Mouse (Mus musculus): ENCODE results near the gene Strap.

Strap gene

DNA sequence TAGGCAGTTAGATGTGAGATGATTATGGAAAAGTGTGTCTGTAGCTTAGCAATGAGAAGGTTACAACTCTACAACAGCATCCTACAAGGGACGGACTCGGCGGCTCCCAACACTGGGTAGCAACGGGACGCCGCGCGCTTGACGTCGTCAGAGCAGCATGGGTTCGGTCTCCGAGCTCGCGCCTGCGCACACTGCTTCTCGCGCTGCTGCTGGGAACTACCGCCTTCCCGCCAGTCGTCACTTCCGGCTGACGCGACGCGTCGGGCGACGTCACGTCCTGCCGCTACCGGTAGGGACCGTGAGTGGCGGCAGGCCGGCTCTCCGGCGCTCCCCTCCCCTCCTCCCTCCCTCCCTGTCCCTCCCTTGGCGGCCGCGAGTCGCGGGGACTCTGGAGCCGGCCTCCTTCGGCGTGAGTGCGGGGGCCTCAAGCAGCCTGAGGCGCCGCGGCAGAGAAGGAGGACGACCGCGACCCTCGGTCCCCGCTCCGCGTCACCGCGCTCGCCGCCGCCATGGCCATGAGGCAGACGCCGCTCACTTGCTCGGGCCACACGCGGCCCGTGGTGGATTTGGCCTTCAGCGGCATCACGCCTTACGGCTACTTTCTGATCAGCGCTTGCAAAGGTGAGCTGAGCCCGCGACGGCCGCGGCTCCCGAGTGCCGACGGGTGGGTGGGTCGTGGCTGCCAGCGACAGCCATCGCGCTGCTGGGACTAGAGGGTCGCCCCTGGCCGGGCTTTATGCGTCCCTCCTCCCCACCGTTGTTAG is at the start of gene Strap:
Gene Strap, plus strand, starts transcription at position 233 of the 764 bp plus-strand sequence.
- no peak for TF ChIP-seq GATA4 (IDR thresholded peaks at IDR 0.05; ENCODE audit: insufficient replicate concordance, low read length)

- TF ChIP-seq GATA4 (IDR thresholded peaks at IDR 0.05; ENCODE audit: insufficient replicate concordance, low read length): no peak
Measured at GRCm38 (mm10) chr6:137687667-137688066, 47.2 kb upstream of the Strap start.

DNA sequence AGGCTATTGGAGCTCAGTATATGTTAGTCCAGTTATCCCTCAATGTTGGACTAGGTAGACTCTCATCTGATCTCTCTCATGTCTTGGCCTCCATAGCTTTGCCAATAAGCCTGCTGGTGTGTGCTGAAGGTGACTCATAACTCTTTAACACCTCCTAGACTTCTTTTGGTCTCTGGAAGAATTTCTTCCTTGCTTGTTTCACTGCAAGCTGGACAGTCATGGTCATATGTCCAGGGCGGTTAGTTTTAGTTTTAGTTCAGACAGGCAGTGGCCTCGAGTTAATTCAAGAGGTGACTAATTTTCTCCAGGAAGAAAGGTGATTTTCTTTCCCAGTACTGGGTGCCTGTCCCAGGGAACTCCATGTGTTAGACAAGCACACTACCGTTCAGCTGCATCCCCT is 46.8 kb upstream of the Strap start:
- no peak for TF ChIP-seq GATA4 (IDR thresholded peaks at IDR 0.05; ENCODE audit: insufficient replicate concordance, low read length)

GRCm38 (mm10) chr6:137688506-137689105 is 46.3 kb upstream of the Strap start:
- TF ChIP-seq GATA4 (IDR thresholded peaks at IDR 0.05; ENCODE audit: insufficient replicate concordance, low read length): no peak

DNA sequence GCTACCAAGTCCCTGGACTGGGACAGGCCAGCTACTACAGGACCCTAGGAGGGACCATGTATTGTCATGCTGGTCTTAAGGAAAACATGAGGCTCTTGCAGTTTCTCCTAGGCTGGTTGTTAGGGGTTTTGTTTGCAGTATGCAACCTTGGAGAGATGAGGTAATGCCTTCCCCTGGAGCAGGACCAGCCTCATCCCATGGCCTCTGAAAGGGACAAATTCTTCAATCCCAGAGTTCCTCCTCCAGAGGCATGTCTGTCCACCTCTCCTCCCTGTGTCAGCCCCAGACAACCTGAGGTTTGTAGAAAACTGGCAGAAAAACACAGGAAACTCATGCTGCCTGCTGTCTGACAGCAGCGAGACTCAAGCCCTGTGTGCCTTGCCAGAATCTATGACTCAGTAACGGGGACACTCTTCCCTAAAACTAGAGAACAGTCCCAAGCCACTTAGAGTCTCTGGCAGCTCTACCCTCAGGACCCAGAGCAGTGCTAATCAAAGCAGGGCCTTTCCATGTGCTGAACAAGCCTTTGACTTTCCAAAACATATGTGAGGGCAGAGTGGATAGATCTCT is 44.2 kb upstream of the Strap start:
- TF ChIP-seq GATA4 (IDR thresholded peaks at IDR 0.05; ENCODE audit: insufficient replicate concordance, low read length): no peak

DNA sequence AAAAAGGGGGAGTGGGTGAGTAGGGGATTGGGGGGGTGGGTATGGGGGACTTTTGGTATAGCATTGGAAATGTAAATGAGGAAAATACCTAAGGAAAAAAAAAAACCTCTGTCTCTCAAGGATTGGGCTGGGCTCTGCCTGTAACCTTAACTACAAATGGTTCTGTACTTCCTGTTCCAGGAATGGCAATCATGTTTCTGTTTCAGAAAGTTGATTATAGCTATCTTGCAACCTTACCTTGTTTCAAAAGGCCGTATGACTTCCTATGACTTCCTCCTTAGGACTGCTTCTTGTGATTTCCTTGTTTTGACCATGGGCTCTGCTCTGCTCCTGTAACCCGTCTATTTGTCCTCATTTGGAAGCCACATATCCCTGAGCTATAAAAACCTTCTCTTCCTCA is 40.6 kb upstream of the Strap start:
- no peak for TF ChIP-seq GATA4 (IDR thresholded peaks at IDR 0.05; ENCODE audit: insufficient replicate concordance, low read length)

GRCm38 (mm10) chr6:137695046-137695445 is 39.8 kb upstream of the Strap start:
- TF ChIP-seq GATA4 (IDR thresholded peaks at IDR 0.05; ENCODE audit: insufficient replicate concordance, low read length): no peak

DNA sequence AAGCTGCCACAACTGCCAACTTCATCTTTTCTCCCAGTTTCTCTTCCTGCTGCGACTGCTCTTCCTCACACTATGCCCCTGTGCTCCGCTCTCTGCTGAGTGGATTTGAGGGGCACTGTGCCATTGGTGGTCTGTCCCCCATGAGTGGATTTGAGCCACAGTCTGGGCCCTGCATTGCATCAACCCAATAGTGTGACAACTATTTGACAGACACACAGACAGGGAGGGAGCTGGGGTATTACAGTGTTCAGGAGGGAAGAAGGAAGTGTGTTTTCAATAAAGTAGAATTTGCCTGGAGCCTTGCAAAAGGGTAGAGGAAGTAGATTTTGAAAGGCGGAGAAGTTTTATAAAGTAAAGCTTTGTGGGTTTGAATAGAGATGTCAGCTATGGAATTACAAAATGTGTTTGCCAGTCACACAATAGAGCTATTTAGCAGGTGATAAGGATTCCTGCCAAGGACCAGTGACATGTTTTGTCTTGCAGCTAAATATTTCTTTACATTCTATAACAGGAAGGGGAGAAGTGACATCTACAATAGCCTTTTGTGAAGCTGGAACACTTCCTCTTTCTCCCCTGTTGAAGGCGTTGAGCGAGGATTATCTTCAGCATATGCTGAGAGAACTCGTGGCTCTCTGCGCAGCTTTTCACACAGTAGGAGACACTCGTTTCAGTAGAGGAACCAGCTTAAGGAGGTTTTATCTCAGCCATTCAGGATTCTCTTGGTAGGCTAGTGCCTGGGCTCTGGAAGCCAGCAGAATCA is 38.3 kb upstream of the Strap start:
- TF ChIP-seq GATA4 (IDR thresholded peaks at IDR 0.05; ENCODE audit: insufficient replicate concordance, low read length): no peak

- no peak for TF ChIP-seq GATA4 (IDR thresholded peaks at IDR 0.05; ENCODE audit: insufficient replicate concordance, low read length)
Measured at GRCm38 (mm10) chr6:137699434-137699833, 35.4 kb upstream of the Strap start.

DNA sequence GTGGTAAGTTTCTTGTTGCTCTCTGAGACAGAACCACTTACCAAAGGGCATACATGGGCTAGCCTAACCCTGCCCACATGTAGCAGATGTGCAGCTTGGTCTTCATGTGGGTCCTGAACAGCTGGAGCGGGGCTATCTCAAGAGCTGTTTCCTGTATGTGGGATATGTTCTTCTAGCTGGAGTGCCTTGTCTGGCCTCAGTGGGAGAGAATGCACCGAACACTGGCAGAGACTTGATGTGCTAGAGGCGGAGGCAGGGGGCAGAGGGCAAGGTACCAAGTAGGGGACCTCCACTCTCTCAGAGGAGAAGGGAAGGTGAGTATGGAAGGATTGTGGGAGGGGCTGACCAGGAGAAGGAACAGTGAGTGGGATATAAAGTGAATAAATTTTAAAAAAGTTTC is 32.7 kb upstream of the Strap start:
- no peak for TF ChIP-seq GATA4 (IDR thresholded peaks at IDR 0.05; ENCODE audit: insufficient replicate concordance, low read length)

- no peak for TF ChIP-seq GATA4 (IDR thresholded peaks at IDR 0.05; ENCODE audit: insufficient replicate concordance, low read length)
Measured at GRCm38 (mm10) chr6:137702918-137703317, 32.0 kb upstream of the Strap start.

DNA sequence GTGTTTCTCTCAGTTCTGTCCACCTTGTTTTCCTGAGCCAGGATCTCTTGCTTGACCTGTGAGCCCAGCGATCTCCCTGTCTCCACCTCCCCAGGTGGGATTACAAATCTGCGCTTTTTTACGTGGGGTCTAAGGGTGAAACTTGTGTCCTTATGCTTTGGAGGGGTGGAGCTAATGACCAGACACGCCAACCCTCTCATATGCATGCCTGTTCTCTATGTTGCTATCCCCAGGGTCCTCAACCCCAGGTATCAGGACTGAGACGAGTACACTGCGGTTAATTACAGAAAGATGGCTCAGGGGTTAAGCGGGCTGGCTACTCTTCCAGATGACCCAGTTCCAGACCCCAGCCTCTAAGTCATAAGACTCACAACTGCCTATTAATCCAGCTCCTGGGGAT is 31.4 kb upstream of the Strap start:
- no peak for TF ChIP-seq GATA4 (IDR thresholded peaks at IDR 0.05; ENCODE audit: insufficient replicate concordance, low read length)

- no peak for TF ChIP-seq GATA4 (IDR thresholded peaks at IDR 0.05; ENCODE audit: insufficient replicate concordance, low read length)
Measured at GRCm38 (mm10) chr6:137704300-137704939, 30.5 kb upstream of the Strap start.

GRCm38 (mm10) chr6:137706209-137706608 is 28.7 kb upstream of the Strap start:
- no peak for TF ChIP-seq GATA4 (IDR thresholded peaks at IDR 0.05; ENCODE audit: insufficient replicate concordance, low read length)
